Mouse (Mus musculus) liver, adult (tissue): ENCODE results near the gene Stk25.

Experiments
- GATA4 ChIP-seq: IDR thresholded peaks from 2 replicates; pipeline ENCODE4 v1.6.1; 2014; ENCODE audit warnings: mild to moderate bottlenecking, low read length; ENCODE audit not compliant: insufficient replicate concordance

The Stk25 gene

GRCm38 (mm10) chr1:93636211-93636897 lies 22.1 kb downstream of the Stk25 start:
- no peak for TF ChIP-seq GATA4

- TF ChIP-seq GATA4 = peak; percentile 51; the same call in 1 of the 2 replicates
Measured at GRCm38 (mm10) chr1:93635580-93636192, 22.8 kb downstream of the Stk25 start.

- no peak for TF ChIP-seq GATA4
Measured at GRCm38 (mm10) chr1:93635091-93635579, 23.3 kb downstream of the Stk25 start.

GRCm38 (mm10) chr1:93634481-93634891 lies 24.0 kb downstream of the Stk25 start:
- no peak for TF ChIP-seq GATA4

GRCm38 (mm10) chr1:93632723-93633122 lies 25.7 kb downstream of the Stk25 start:
- no peak for TF ChIP-seq GATA4

GRCm38 (mm10) chr1:93630796-93631195 lies 27.7 kb downstream of the Stk25 start:
- no peak for TF ChIP-seq GATA4

- peak; percentile 66; the same call in 1 of the 2 replicates for TF ChIP-seq GATA4
Measured at GRCm38 (mm10) chr1:93624502-93624901, 34.0 kb downstream of the Stk25 start.

- no peak for TF ChIP-seq GATA4
Measured at GRCm38 (mm10) chr1:93618948-93619347, 39.5 kb downstream of the Stk25 start.

- TF ChIP-seq GATA4 = no peak
Measured at GRCm38 (mm10) chr1:93618059-93618748, 40.3 kb downstream of the Stk25 start.

- TF ChIP-seq GATA4 = no peak
Measured at GRCm38 (mm10) chr1:93609762-93610161, 48.7 kb downstream of the Stk25 start.

- TF ChIP-seq GATA4 = no peak
Measured at GRCm38 (mm10) chr1:93608696-93609245, 49.7 kb downstream of the Stk25 start.

GRCm38 (mm10) chr1:93607090-93608083 lies 51.1 kb downstream of the Stk25 start:
- no peak for TF ChIP-seq GATA4

GRCm38 (mm10) chr1:93603921-93604320 lies 54.5 kb downstream of the Stk25 start:
- TF ChIP-seq GATA4 = no peak

- TF ChIP-seq GATA4 = no peak
Measured at GRCm38 (mm10) chr1:93602911-93603310, 55.5 kb downstream of the Stk25 start.

GRCm38 (mm10) chr1:93595916-93596315 lies 62.5 kb downstream of the Stk25 start:
- no peak for TF ChIP-seq GATA4

GRCm38 (mm10) chr1:93593960-93594359 lies 64.5 kb downstream of the Stk25 start:
- TF ChIP-seq GATA4 = no peak
